Mouse (Mus musculus): Measurements from ENCODE around the gene Ensa. TPM values are rescaled to one million over a fixed set of nuclear protein-coding genes. Genes with fewer than 3 reads are reported as not detected.
A peak's percentile ranks its signal among the peaks of the same experiment; 100 is the strongest.
"Not testable (repeated sequence)": the region's sequence is repeated elsewhere in the genome, so short reads cannot be mapped to it uniquely, and the experiment has no call there.

Gene Ensa
- 123 and 133 TPM in 2 replicates for polyA plus RNA-seq (2015; fragmentation: Nextera tagmentation; extraction: Ambion mirVana)

DNA sequence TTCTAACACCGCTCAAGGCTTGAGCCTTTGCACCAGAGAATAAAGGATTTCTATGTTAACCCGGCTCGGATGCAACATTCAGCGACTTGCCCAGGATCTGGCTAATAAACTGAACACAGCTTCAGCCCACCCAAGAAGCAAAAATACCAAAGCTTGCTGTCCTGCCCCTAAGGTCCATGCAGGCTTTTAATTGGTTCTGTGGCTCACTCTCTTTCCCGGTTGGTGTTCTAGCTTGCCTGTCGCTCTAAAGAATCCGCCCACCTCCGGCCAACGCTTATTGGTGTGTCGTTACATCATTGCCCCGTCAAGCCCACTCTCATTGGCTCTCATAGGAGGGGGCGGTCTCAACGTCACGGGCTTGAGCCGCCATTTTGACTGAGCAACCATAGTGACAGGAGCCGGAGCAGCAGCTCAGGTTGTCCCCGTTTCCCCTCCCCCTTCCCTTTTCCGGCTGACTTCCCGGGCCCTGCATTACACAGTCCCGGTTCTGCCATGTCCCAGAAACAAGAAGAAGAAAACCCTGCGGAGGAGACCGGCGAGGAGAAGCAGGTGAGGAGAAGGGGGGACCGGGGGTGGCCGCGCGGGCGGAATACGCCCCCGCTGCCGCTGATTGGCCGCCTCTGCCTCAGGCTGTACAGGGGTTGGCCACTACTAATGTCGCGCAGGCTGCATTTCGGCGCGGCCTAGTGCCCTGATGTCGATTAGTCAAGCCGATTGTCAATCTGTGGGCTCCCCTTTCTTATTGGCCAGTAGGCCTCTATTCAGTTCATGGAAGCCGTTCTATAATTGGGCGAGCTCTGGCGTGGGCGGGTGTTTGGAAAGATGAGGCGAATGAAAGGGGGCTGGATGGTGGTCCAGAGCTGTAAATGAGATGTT lies at the start of gene Ensa:
Gene Ensa (plus strand): TSS at position 366 of the 876 bp plus-strand sequence.
- no peaks in the 10 kb centered on the region for H3K27me3 ChIP-seq (replicated peaks)
- H3K27ac ChIP-seq: peak within 1 kb of the TSS; percentile 96
- ATAC-seq (replicated peaks): peak; percentile 99
- no peaks in the 10 kb centered on the region for H3K9me3 ChIP-seq
- peak within 1 kb of the TSS; percentile 66 for H3K4me2 ChIP-seq
- WGBS: under 1% methylated on average over 44 of the region's 44 CpGs
- H3K36me3 ChIP-seq (replicated peaks): peaks cover 24% of the 10 kb centered on the region
- peak within 1 kb of the TSS; percentile 66 for H3K4me3 ChIP-seq
- peak within 1 kb of the TSS; percentile 61 for H3K9ac ChIP-seq
- peaks cover 24% of the 10 kb centered on the region for H3K4me1 ChIP-seq

DNA sequence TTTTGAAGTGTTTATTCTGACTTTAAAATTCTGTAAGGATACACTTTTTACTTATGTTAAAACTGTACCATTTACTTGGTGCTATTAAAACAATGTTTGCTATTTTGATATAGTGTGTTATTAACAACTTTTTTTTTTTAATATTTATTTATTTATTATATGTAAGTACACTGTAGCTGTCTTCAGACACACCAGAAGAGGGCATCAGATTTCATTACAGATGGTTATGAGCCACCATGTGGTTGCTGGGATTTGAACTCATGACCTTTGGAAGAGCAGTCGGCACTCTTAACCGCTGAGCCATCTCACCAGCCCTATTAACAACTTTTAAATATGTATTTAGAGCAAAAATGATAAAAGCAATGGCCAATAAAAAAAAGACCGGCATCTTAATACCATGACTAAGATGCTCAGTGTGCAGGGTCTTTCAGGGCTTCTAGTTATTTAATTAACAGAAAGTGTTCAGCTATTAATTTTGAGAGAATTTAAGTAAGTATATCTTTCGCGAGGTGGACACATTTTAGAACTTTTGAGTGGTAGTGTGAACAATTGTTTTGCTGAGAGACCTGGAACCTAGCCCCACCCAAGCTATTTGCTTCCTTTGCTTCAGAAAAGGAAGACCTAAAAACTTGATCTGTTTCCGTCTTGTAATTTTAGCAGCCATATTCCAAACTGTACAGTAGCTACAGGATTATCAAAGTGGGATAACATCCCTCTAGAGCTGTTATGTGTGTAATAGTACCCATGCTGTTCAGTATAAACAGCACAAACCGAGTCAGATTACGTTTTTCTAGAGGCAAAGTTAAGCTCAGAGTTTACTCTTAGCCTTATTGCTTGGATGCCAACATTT lies 36.8 kb upstream of the Ensa start:
- peak overlapping the region; percentile 63 for H3K4me2 ChIP-seq
- H3K36me3 ChIP-seq (replicated peaks): peaks cover 4% of the 10 kb centered on the region; the same call in 1 of the 2 replicates
- peaks cover 16% of the 10 kb centered on the region for H3K4me1 ChIP-seq
- no peaks in the 10 kb centered on the region for H3K9me3 ChIP-seq
- peak overlapping the region; percentile 93 for H3K4me3 ChIP-seq
- 53% methylated on average over 8 of the region's 8 CpGs for WGBS
- no peaks in the 10 kb centered on the region for H3K27me3 ChIP-seq (replicated peaks)
- peak overlapping the region; percentile 76 for H3K27ac ChIP-seq
- ATAC-seq (replicated peaks): no peak
- peak overlapping the region; percentile 29; the same call in 1 of the 2 replicates for H3K9ac ChIP-seq

DNA sequence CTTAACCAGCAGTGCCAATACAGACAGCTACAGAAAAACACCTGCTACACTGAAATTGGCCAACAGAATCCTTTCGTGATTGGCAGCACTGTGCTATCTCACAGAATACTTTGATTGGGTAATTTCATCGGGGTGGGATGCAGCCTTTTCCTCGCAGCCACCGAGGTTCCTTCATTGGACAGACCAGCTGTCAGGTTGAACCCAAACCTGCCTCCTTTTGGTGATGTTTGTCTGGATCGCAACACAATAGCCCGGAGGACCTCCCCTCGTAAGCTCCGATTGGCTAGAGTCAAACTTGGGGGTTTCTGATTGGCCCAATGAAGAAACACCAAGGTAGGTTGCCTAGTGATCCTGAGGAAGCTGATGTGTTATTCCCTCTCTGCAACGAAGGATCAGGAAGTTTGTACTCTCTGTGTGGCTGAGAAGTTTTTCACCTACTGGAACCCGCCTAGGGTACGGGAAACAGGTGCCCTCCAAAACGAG lies 36.1 kb upstream of the Ensa start, which contains the start of gene Golph3l:
Gene Golph3l (plus strand): TSS at position 331 of the 483 bp plus-strand sequence.
- Histone ChIP-seq H3K4me1 (peaks cover 16% of the 10 kb centered on the region), H3K27me3 (replicated peaks) (no peaks in the 10 kb centered on the region), H3K4me2 (peak within 1 kb of the TSS; percentile 63), H3K36me3 (replicated peaks) (peaks cover 4% of the 10 kb centered on the region; the same call in 1 of the 2 replicates), H3K9me3 (no peaks in the 10 kb centered on the region), H3K27ac (peak within 1 kb of the TSS; percentile 76), H3K9ac (peak within 1 kb of the TSS; percentile 66), H3K4me3 (peak within 1 kb of the TSS; percentile 93)
- WGBS: 0% methylated on average over 12 of the region's 12 CpGs
- ATAC-seq (replicated peaks): peak; percentile 100

DNA sequence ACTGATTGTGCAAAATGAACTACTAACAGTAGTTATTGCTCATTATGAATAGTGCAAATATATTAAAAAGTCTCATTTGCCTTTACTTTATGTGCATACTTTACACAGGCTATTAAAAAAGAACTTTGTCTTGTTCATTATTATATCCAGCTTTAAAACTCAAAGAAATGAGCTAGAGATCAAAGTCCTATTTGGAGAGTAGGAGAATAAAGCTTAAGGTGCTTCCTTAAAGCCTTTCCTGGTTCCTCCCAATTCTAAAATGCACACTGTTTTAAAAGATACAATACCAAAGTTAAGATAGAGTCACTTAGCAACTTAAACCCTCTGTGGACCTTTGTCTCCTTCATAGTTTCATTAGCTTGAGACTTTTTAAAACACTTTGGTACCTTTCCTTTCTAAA lies 26.1 kb upstream of the Ensa start:
- H3K4me1 ChIP-seq: no peaks in the 10 kb centered on the region

DNA sequence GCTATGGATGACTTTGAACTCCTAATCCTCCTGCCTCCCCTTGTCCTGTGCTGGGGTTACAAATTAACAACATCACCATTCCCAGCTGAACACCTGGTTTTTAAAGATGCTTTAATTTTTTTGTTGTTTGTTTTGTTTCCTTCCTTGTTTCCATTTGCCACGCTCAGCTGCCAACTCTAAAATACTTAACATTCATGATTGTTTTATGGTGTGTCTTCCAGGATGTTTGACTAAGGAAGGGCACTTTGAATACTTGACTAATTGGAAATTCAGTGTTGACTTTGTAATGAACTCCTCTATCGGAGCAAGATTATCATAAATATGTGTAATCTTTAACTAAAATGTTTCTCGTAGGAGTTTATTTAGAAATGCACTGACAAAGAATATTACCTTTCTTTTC lies 23.5 kb upstream of the Ensa start:
- 92% methylated on average over 3 of the region's 3 CpGs for WGBS
- no peak overlapping the region for H3K4me3 ChIP-seq
- no peaks in the 10 kb centered on the region for H3K4me1 ChIP-seq
- H3K9ac ChIP-seq: no peak overlapping the region
- no peak overlapping the region for H3K27ac ChIP-seq
- no peaks in the 10 kb centered on the region for H3K9me3 ChIP-seq
- 0 out of 2 replicates have a peak, but pooled peaks cover 5% of the 10 kb centered on the region for H3K36me3 ChIP-seq (replicated peaks)
- no peak for ATAC-seq (replicated peaks)
- no peaks in the 10 kb centered on the region for H3K27me3 ChIP-seq (replicated peaks)
- no peak overlapping the region for H3K4me2 ChIP-seq

More for the DNA sequence above, 26.1 kb upstream of the Ensa start:
- no peak overlapping the region for H3K4me2 ChIP-seq
- no peak overlapping the region for H3K4me3 ChIP-seq
- H3K27me3 ChIP-seq (replicated peaks): no peaks in the 10 kb centered on the region
- no peak overlapping the region for H3K9ac ChIP-seq
- no peak for ATAC-seq (replicated peaks)
- no peak overlapping the region for H3K27ac ChIP-seq
- H3K9me3 ChIP-seq: no peaks in the 10 kb centered on the region
- H3K36me3 ChIP-seq (replicated peaks): peaks cover 7% of the 10 kb centered on the region; the same call in 1 of the 2 replicates

DNA sequence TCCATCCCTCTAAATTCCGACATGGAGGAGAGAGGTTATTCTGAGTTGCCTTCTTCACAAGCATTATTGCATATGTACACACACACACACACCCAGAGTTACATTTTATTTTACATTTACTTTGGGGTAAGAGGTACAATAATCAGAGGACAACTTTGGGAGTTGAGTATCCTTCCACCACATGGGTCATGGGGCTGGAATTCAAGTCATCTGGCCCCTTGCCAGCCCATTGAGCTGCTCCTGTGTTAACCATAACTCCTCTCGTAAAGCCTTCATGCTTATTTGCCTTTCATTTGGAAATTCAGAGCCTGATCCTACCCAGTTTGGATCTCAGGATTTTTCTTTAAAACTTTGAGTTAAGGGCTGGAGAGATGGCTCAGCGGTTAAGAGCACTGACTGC lies 18.7 kb upstream of the Ensa start:
- WGBS: 86% methylated on average over 3 of the region's 3 CpGs

DNA sequence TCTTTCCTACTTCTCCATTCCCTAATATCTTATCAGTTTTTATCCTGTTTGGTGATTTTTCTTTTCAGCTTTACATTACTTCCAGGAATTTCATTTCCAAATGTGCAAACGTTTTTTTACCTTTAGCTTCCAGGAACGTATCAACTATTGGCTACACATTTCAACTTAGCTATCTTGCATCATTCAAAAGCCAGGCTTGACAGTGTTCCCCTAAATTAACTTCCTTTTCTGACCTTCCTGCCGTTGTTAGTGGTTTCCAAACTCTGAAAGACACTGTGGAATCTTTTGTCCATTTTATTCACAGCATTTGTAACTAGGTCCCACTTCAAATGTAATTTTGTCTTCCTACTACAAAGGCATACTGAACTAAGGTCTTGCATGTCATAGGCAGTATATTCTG lies 15.6 kb upstream of the Ensa start:
- H3K4me3 ChIP-seq: no peak overlapping the region
- H3K27me3 ChIP-seq (replicated peaks): no peaks in the 10 kb centered on the region
- no peak for ATAC-seq (replicated peaks)
- no peak overlapping the region for H3K9ac ChIP-seq
- H3K4me1 ChIP-seq: no peaks in the 10 kb centered on the region
- WGBS: 77% methylated on average over 3 of the region's 3 CpGs
- no peaks in the 10 kb centered on the region for H3K9me3 ChIP-seq
- peaks cover 16% of the 10 kb centered on the region; the same call in 1 of the 2 replicates for H3K36me3 ChIP-seq (replicated peaks)
- no peak overlapping the region for H3K4me2 ChIP-seq
- H3K27ac ChIP-seq: no peak overlapping the region

More for the DNA sequence above, 18.7 kb upstream of the Ensa start:
- Histone ChIP-seq H3K4me1 (no peaks in the 10 kb centered on the region), H3K9ac (no peak overlapping the region), H3K36me3 (replicated peaks) (peaks cover 16% of the 10 kb centered on the region; the same call in 1 of the 2 replicates), H3K4me3 (no peak overlapping the region), H3K27ac (no peak overlapping the region), H3K9me3 (no peaks in the 10 kb centered on the region), H3K4me2 (no peak overlapping the region), H3K27me3 (replicated peaks) (no peaks in the 10 kb centered on the region)
- no peak for ATAC-seq (replicated peaks)

DNA sequence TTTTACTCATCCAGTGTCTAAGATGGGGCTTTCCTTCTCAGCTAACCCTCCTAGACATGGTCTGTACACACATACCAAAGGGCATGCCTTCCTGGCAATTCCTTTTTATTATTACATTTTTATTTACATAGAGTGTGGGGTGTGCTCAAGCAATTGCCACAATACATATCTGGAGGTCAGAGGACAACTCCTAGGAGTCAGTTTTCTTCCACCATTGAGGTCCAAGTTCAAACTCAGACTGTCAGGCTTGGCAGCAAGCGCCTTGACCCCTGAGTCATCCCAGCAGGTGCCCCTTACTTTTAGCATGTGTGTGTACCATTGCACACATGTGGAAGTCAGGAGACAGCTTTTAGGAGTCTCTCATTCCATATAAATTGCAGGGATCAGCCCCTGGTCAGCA lies 10.8 kb upstream of the Ensa start:
- no peak overlapping the region for H3K4me2 ChIP-seq

DNA sequence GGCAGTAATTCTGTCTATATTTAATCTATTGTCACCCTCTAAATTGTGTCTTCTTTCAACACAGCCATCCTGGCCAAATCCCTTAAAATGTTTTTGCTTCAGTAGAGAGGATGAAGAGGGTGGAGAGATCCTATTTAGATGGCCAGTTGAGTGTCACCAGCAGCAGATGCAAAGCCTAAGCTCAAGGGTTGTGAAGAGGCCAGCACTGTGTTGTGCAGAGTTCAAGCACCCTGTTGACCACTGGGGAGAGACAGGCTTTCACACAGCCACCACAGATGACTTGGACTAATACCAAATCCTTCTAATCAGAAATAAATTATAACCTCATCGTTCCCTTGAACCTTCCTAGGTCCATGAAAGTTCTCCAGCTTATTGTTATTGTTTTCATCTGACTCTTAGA lies 6.3 kb upstream of the Ensa start:
- Histone ChIP-seq H3K4me3 (no peak overlapping the region), H3K36me3 (replicated peaks) (peaks cover 17% of the 10 kb centered on the region), H3K4me2 (no peak overlapping the region), H3K9ac (no peak overlapping the region), H3K27ac (no peak overlapping the region), H3K27me3 (replicated peaks) (no peaks in the 10 kb centered on the region), H3K4me1 (no peaks in the 10 kb centered on the region), H3K9me3 (no peaks in the 10 kb centered on the region)
- ATAC-seq (replicated peaks): no peak
- 91% methylated on average over 1 of the region's 1 CpGs for WGBS

More for the DNA sequence above, 10.8 kb upstream of the Ensa start:
- H3K36me3 ChIP-seq (replicated peaks): peaks cover 30% of the 10 kb centered on the region
- H3K9me3 ChIP-seq: no peaks in the 10 kb centered on the region
- H3K27ac ChIP-seq: no peak overlapping the region
- WGBS: 93% methylated on average over 1 of the region's 1 CpGs
- no peak overlapping the region for H3K9ac ChIP-seq
- no peaks in the 10 kb centered on the region for H3K4me1 ChIP-seq
- H3K27me3 ChIP-seq (replicated peaks): no peaks in the 10 kb centered on the region
- H3K4me3 ChIP-seq: no peak overlapping the region
- no peak for ATAC-seq (replicated peaks)

DNA sequence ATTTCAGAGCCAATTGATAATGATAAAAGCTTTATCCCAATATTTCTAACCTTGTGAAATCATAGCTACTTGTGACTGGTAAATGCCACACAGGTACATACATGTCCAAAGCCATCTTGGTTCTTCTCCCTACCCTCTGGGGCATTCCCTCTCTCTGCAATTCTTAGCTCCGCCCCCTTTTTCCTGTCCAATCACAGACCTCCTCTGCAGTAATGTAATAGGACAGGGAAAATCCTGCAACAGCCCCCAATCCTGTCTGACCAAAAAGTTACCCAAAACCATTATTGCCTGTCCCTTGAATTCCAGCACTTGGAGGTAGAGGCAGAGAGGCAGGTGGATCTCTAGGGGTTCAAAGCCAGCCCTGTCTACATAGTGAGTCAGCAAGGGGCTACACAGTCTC lies 3.6 kb upstream of the Ensa start:
- H3K9me3 ChIP-seq: no peaks in the 10 kb centered on the region
- H3K36me3 ChIP-seq (replicated peaks): peaks cover 17% of the 10 kb centered on the region
- H3K9ac ChIP-seq: no peak overlapping the region
- peaks cover 6% of the 10 kb centered on the region for H3K4me1 ChIP-seq
- H3K27me3 ChIP-seq (replicated peaks): no peaks in the 10 kb centered on the region
- ATAC-seq (replicated peaks): no peak
- no peak overlapping the region for H3K4me2 ChIP-seq
- 89% methylated on average over 1 of the region's 1 CpGs for WGBS
- no peak overlapping the region for H3K4me3 ChIP-seq
- no peak overlapping the region for H3K27ac ChIP-seq

DNA sequence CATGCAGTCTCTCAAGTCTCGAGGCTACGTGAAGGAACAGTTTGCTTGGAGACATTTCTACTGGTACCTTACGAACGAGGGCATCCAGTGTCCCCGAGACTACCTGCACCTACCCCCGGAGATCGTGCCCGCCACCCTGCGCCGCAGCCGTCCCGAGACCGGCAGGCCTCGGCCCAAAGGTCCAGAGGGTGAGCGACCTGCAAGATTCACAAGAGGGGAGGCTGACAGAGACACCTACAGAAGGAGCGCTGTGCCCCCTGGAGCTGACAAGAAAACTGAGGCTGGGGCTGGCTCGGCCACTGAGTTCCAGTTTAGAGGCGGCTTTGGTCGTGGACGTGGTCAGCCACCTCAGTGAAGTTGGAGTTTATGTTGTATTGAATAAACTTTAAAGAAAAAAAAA lies 2.4 kb upstream of the Ensa start:
- H3K4me3 ChIP-seq; H3K9me3 ChIP-seq; H3K4me2 ChIP-seq; ATAC-seq (replicated peaks); H3K9ac ChIP-seq; H3K27me3 ChIP-seq (replicated peaks); H3K27ac ChIP-seq: not testable (repeated sequence)
- H3K36me3 ChIP-seq (replicated peaks): peaks cover 12% of the 10 kb centered on the region
- 95% methylated on average over 20 of the region's 20 CpGs for WGBS
- H3K4me1 ChIP-seq: peaks cover 18% of the 10 kb centered on the region

DNA sequence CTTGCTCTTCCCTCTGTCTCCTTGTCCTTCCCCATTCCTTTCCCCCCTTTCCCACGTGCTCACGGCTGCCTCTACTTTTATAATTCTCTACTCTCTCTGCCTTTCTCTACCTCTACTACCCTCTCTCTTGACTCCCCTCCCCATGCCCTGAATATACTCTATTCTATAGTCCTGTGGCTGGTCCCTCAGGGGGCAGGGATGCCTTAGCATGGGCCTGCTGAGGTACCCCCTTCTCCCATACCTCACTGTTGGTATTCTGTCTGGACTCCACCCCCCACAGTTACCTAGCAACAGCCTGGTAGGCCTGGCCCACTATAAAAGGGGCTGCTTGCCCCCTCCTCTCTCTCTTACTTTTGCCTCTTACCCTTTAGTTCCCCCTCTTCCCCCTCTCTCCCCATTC lies 1.2 kb upstream of the Ensa start:
- peaks cover 24% of the 10 kb centered on the region for H3K4me1 ChIP-seq

More for the DNA sequence above, 1.2 kb upstream of the Ensa start:
- Histone ChIP-seq H3K36me3 (replicated peaks) (peaks cover 14% of the 10 kb centered on the region), H3K27ac (no peak overlapping the region), H3K4me2 (no peak overlapping the region), H3K4me3 (no peak overlapping the region), H3K9me3 (no peaks in the 10 kb centered on the region), H3K27me3 (replicated peaks) (no peaks in the 10 kb centered on the region), H3K9ac (no peak overlapping the region)
- no peak for ATAC-seq (replicated peaks)
- 62% methylated on average over 2 of the region's 2 CpGs for WGBS
